Mouse (Mus musculus): ENCODE measurements around the gene Slc6a6.

GRCm38 (mm10) chr6:91646822-91647221 lies 37.0 kb upstream of the Slc6a6 start:
- TF ChIP-seq CHD2 (IDR thresholded peaks at IDR 0.05; ENCODE audit: low read length) = no peak
- no peak for TF ChIP-seq E2F4 (IDR thresholded peaks at IDR 0.05; ENCODE audit: insufficient replicate concordance, low read depth, low read length)
- no peak for TF ChIP-seq MAX (IDR thresholded peaks at IDR 0.05; ENCODE audit: low read length)
- TF ChIP-seq NRF1 (IDR thresholded peaks at IDR 0.05; ENCODE audit: low read depth, low read length) = no peak
- no peak for TF ChIP-seq RAD21 (IDR thresholded peaks at IDR 0.05; ENCODE audit: low read depth, low read length)
- no peak for TF ChIP-seq POLR2AphosphoS2 (IDR thresholded peaks at IDR 0.05; ENCODE audit: low read depth, low read length)
- TF ChIP-seq EP300 (IDR thresholded peaks at IDR 0.05; ENCODE audit: low read length) = no peak
- TF ChIP-seq POLR2A (IDR thresholded peaks at IDR 0.05; ENCODE audit: low read depth, low read length) = no peak
- no peak for TF ChIP-seq ETS1 (conservative IDR thresholded peaks at IDR 0.05; ENCODE audit: low read depth, low read length)
- no peak for TF ChIP-seq CTCF (conservative IDR thresholded peaks at IDR 0.05 in 1 of 2, IDR thresholded peaks at IDR 0.05 in 1 of 2; ENCODE audit: low read depth in 2 of 2, low read length in 2 of 2)
- TF ChIP-seq TCF12 (IDR thresholded peaks at IDR 0.05; ENCODE audit: low read depth, low read length) = no peak
- no peak for TF ChIP-seq BHLHE40 (IDR thresholded peaks at IDR 0.05; ENCODE audit: low read depth, low read length)
